Mouse (Mus musculus) c-Kit-positive CD71-negative TER-119-negative erythroid progenitor cells, embryonic 14.5 days (primary cell): ENCODE results near the gene Ndufa7.
"Not testable (repeated sequence)": the region's sequence is repeated elsewhere in the genome, so short reads cannot be mapped to it uniquely, and the experiment has no call there.

Source experiments
- DNase-seq: peaks from one replicate; pipeline ENCODE4 v3.0.0-alpha.2; 2013; ENCODE audit warnings: low read depth

Gene Ndufa7

DNA sequence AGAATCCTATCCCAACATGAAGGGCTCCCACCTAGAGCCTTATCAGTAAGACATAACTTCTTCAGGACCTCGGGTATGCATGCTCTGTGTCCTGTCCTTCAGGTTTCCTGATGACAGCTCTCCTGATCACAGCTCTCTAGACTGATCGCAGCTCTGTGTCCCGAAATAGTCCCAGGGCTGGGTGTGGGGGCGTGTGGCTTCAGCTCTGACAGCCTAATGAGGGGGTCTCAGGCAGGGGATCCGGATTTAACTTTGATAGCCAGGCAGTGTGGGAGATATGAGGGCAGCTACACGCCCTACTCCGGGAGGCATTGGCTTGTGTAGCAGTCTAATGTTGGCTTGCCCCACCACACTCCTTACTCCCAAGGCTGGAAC is 13.2 kb upstream of the Ndufa7 start:
- DNase-seq: no peak

DNA sequence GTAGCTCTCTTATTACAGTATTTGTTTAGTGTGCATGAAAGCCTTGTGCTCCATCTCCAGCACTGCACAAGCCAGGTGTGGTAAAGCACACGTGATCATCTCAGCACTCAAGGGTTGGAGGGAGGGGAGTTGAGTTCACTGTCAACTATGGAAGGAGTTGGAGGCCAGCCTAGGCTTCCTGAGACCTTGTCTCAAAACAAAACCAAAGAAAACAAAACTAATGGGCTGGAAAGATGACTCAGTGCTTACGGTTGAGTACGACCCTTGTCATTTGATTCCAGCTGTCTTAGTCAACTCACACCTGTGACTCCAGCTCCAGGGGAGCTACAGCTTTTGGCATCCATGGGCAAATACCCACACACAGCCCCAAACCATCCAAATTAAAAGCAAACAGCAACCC is 11.9 kb upstream of the Ndufa7 start:
- DNase-seq: no peak

- no peak for DNase-seq
These were observed 11.4 kb upstream of the Ndufa7 start for GRCm38 (mm10) chr17:33812990-33813389.

DNA sequence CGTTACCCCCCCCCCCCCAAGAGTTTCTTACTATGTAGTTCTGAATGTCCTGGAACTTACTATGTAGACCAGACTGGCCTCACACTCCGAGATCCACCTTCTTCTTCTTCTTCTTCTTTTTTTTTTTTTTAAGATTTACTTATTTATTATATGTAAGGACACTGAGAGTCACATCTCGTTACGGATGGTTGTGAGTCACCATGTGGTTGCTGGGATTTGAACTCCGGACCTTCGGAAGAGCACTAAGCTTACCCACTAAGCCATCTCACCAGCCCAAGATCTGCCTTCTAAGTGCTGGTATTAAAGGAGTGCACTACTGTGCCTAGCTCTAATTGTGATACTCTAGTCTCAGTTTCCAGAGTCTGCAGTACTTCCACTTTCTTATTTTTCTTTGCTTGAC is 9.0 kb upstream of the Ndufa7 start:
- DNase-seq: no peak

GRCm38 (mm10) chr17:33816612-33817011 is 7.8 kb upstream of the Ndufa7 start:
- no peak for DNase-seq

GRCm38 (mm10) chr17:33817184-33817968 is 7.0 kb upstream of the Ndufa7 start:
- DNase-seq: peak; percentile 87

GRCm38 (mm10) chr17:33817969-33818643 is 6.3 kb upstream of the Ndufa7 start:
- no peak for DNase-seq

- no peak for DNase-seq
These were observed 1.9 kb upstream of the Ndufa7 start for GRCm38 (mm10) chr17:33822436-33822959.

DNA sequence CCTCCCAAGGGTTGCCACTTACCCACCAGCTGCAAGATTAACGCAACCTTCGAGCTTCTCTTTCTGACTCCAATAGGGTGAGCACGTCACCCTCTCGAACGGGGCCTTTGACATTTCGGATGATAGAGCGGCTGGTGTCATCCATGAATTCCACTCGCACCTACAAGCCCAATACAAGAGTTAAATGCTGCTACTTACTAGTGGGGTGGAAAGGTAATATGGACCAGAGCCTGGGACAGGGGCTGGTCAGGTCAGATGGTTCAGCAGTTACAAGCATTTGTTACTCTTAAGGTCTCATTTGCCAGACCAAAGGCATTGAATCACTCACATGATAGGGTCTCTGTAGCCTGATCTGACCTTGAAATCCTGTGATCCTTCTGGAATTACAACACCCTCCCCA is 1.2 kb upstream of the Ndufa7 start:
- not testable (repeated sequence) for DNase-seq

DNA sequence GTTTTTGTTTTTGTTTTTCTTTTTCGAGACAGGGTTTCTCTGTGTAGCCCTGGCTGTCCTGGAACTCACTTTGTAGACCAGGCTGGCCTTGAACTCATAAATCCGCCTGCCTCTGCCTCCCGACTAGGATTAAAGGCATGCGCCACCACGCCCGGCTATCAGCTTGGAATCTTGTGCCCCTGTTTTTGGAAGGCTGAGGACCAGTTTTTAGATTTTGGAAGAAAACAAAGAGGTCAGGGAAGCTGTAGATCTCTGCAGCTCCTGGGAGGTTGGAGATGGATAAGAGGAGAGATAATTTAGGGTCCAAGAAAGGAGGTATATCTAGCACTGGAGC is 592 bp downstream of the Ndufa7 start:
- not testable (repeated sequence) for DNase-seq

DNA sequence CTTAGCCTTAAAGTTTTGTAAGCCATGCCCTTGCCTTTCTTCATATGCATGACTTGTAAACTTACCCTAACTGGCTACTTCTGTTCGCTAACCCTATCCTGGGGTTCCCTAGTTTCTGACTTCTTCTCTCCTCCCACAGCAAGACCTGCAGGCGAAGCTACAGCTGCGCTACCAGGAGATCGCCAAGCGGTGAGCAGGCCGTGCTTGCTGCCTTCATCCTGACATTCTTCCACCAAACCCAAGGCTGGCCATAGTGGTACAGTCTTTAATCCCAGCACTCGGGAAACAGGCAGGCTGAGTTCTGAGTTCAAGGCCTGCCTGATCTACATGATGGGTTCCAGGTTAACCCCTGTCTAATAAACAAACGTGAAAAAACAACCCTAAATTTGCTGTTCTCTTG is 1.1 kb downstream of the Ndufa7 start:
- no peak for DNase-seq

DNA sequence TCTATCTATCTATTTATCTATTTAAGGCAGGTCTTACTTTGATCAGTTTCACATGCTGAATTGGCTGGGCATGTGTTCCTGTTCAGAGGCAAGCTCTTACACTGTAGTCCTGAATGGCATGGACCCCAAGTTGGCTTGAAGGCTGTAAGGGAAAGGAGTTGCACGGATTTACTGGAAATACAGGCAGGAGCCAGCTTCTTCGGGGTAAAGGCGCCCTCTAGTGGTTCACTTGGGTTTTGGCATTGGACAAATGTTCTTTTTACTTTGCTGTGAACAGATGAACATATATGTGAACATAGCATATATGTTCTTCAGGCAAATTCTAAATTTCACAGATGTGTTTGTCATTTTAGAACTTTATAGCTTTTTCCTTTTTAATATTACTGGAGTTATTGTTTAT is 2.5 kb downstream of the Ndufa7 start:
- peak; percentile 57 for DNase-seq

DNA sequence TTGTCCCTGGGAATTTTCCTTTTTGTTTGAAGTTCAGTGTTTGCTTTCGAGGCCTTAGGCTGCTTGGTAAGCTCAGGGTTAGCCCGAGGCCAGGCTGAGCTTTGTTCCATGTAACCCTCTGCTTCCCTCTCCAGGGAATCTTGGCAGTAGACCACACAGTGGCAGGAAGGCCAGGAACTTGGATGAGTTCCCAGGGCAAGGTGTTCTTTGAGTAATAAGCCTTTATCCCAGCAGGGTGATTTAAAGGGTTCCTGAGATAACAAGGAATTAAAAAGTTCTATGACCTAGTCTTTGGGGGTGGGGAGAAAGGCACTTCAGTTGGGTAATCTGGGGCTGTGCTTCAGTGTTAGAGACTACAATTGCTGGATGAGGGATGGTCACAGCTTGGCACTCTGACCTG is 4.5 kb downstream of the Ndufa7 start:
- no peak for DNase-seq

DNA sequence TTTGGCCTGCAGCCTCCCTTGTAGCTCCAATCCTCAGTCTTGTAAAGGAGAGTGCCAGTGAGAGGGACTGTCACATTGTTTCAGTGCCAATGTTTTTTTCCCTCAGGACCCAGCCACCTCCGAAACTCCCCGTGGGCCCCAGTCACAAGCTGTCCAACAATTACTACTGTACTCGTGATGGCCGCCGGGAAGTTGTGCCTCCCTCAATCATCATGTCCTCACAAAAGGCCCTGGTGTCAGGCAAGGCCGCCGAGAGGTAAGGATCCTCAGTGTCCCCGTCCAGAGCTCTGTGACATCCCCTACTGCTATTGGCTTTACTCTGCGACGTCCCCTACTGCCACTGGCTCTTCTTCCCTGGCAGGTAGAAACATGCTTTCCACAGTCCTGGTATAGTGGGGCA is 5.2 kb downstream of the Ndufa7 start:
- DNase-seq: no peak

GRCm38 (mm10) chr17:33842966-33843795 is 18.8 kb downstream of the Ndufa7 start, which contains the start of gene Cd320:
TSS of gene Cd320 (plus strand) at chr17:33843091.
- peak; percentile 86 for DNase-seq

DNA sequence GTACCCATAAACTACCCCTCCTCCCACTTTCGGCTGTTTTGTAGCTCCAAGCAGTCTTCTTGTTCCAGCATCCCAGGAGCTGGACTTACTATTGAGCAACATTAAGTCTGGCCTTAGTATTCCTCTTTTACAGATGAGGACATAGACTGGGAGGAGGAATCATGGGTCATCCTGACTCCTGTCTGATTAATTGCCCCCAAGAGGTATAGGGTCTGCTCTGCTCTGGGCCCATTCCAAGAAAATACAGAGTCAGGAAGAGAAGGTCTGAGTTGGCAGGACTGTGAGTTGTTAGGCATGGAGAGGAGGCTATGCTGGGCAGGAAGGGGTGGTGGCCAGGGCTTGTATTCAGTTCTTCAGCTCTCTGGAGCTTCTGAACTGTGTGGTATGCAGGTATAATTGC is 19.8 kb downstream of the Ndufa7 start:
- DNase-seq: no peak

DNA sequence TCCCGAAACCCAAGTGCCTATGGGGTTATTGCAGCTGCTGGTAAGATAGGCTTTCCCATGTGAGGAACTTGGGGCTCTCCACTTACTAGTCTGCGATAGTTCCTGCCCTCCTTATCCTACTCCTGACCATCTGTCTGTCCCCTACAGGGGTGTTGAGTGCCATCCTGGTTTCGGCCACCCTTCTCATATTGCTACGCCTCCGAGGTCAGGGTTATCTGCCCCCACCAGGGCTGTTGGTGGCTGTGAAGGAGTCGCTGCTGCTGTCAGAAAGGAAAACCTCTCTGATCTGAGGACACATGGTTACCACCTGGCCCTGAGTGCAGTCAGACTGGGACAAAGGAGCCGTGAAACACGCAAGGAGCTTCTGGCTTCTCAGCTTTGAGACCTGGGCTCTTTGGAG is 23.8 kb downstream of the Ndufa7 start:
- DNase-seq: no peak

- no peak for DNase-seq
These were observed 27.0 kb downstream of the Ndufa7 start for GRCm38 (mm10) chr17:33851331-33851730.

DNA sequence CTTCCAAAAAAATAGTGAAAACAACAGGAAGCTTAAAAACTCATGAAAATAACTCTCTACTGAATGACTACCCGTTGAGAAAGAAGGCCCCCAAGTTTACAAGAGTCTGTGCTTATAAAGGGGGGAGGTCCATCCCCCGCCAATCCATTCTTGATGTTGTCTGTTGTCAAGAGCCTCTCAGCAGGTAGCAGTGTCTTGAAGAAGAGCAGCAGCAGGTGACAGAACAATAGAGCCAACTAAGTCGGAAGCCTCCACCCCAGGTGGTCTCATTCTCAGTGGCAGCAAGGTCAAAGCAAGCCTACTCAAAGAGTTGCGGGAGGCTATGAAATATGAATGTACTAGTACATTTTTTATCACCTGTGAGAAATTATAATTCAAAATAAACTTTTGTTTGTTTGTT is 33.4 kb downstream of the Ndufa7 start:
- DNase-seq: no peak

DNA sequence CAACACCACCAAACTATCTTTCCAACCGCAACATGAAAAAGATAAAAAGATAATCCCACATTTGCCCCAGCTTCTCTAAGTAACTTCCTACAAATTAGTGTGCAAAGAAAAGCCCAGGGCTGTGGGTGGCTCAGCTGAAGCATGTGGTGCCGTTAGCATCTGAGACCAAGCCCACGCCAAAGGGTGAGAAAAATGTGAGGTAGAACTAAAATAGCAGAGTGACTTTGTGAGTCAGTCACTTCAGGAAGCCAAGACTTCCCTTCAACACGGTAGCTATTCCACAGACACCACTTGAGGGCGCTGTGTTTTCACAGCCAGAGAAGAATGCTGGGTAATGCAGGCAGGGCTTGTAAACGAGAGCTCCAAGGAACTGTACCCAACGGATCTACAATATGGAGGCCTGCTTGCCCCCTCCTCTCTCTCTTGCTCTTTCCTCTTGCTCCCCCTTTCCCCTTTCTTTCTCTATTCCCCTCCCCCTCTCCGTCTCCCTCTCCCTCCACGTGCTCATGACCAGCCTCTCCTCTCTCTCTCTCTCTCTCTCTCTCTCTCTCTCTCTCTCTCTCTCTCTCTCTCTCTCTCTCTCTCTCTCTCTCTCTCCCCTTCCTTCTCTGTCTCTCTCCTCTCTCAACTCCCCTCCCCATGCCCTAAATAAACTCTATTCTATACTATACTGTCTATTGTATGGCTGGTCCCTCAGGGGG is 41.1 kb downstream of the Ndufa7 start:
- peak; percentile 90 for DNase-seq

DNA sequence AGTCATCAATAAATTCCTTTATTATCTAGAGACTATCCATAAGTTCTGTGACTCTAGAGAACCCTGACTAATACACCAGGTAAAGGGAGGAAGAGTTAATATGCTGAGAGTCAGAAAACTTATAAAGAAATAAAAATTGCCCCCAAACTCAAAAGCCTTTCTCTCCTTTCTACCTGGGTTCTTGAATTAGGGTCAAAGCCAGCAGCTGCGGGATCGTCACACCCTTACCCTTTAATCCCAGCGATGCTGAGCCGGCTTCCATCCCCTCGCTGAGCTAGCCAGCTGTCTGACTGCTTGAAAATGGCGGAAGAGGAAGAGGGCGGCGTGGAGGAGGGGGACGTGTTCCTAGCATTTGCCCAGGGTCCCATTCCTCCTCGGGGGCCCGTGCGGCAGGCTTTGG is 49.2 kb downstream of the Ndufa7 start, which contains the start of gene Gm7029:
Gm7029 (plus strand) TSS at position 301 of the 400 bp plus-strand sequence.
- not testable (repeated sequence) for DNase-seq

DNA sequence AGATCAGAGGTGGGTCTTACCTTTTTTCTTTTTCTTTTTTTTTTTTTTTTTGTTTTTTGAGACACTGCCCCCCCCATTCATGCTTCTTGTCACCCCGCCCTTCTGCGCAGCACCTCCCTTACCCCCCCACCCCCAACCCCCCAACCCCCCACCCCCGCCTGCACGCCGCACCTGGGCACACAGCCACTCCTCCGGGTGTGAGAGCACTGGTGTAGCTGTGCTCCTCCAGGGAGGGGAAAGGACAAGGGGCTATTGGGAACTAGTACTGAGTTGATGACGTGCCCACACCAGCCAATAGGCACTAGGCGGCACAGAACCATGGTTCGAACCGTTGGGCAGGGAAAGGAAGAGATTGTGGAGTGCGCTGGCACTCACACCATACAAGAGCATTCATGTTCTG is 50.0 kb downstream of the Ndufa7 start:
- DNase-seq: no peak
